Mouse (Mus musculus) common myeloid progenitor, adult 5-6 weeks (primary cell): ENCODE data around the gene Col25a1. TPM values are rescaled to one million over a fixed set of nuclear protein-coding genes. Genes with fewer than 3 reads are reported as not detected.

ENCODE experiments used
- ATAC-seq: replicated peaks from 2 replicates; pipeline ENCODE4 v1.8.0; 2016; ENCODE audit warnings: low read depth, mild to moderate bottlenecking, moderate TSS enrichment, inconsistent platforms; ENCODE audit not compliant: poor library complexity, severe bottlenecking
- total RNA-seq: library from RNA; stranded (forward); fragments of 200-1000, 187-1606 nt; gene quantifications from 2 replicates; pipeline ENCODE4 v1.2.3, GENCODE M21; 2017

Col25a1 gene
- total RNA-seq, 1 experiment from 2014 or later: not detected

DNA sequence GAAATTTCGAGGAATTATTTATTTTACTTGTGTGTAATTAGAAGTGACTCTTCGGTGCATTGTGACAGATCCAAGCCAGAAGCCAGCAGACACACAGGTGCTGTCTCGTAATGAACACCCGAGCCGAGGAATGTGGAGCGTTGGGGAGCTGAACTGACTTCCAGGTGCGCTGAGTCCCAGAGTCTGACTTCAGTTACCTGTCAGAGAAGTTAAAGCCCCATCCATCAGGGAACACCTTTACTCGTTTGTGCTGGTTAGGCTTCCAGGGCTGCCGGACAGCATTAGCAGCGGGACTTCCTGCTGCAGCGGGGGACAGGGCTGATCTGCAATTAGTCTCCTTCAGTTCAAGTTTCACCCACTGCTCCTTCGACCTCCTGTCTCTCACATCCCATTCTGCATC is 172.3 kb downstream of the Col25a1 start:
- ATAC-seq: no peak

DNA sequence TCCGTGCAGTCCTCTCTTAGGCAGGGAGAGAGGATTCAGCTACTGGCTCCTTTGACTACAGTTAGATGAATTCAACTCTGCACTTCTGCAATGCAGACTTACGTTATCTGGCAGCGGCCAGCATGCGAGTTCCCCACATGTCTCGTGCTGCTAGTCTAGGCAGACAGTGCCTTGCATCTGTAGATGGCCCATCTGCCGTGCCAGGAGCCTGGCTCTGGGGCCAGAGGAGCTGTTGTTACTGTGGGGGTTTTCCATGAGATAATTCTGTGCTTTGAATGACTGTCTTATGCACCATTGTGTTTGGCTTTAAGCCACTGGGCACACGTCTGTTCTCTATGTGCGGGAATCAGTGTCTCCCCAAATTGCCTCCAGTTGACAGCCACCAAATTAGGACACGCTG is 173.5 kb downstream of the Col25a1 start:
- no peak for ATAC-seq

DNA sequence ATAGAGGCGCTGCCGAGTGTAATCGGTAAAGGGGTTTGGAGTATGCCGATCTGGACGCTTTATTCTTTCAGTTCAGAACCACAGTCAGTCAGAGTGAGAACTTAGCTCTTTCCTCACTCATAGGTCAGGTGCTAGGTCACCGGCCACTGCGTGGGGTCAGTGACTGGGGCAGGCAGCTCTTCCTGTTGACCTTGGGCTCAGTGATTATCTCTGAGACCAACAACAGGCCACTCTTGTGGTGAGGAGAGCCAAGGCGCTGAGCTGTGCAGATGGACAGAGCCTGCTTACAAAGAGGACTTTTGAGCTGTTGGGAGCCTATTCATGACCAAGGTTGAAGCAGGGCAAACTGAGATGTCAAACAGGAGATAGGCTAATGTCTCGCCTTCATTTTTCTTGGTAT is 174.4 kb downstream of the Col25a1 start:
- ATAC-seq: no peak

DNA sequence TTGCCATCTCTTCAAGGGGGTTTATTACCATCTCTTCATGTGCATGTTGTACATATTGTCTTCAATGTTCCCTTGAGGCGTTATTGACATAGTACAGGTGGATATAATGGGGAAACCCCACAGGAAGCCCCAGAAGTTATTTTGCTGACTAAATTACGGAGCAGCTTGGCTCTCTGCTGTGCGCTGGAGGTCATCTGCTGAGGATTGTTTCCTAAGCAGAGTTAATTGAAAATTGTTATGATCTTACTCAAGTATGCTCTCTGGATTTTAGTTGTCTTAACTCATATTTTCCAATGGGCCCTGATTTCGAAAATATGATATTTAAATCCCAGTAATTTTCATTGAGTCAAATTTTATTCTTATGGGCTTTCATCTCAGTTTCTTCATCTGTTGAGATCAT is 178.0 kb downstream of the Col25a1 start:
- no peak for ATAC-seq

DNA sequence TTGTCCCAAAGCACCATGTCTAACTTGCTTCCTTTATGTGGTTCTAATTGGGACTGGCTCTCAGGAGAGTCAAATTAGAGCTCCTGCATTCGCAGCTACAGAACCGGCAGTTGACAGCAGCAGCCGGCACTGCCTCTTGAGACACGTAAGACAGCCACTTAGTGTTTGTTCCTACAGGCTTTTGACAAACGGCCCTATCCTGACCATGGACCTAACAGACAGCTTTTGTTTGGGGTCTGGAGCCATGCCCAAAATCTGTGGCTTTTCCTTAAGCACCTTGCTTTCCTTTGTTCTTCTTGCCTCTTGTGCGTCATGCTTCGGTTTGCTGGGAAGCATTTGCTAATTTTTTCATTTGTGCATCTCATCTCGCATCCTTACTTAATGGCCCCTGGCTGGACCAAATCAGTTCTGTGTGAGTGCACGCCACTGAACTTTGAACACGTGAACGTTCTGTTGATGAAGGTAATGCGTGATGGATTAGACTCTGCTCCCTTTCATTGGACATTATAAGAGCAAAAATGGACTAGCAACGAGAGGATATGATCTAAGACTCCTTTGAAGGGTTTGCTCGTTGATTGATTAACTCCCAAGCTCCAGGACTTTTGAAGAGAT is 179.5 kb downstream of the Col25a1 start:
- ATAC-seq: no peak

DNA sequence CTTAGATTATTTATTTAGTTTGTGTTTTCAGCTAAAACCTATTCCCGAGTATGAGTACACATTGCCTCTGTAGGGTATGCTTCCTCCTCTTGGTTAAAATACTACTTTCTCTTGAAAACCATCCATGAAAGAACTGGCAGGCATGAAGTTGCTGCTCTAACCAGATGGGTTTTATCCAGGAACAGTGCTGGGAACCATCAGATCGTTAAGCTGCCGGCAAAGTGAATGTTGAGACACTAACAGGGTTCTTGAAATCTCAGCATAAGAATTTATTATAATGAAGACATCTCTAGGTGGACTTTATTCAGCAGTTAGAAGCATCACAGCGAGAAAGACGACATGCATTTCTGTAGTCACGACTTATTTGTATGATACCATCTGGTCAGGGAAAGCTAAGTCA is 181.9 kb downstream of the Col25a1 start:
- ATAC-seq: no peak

DNA sequence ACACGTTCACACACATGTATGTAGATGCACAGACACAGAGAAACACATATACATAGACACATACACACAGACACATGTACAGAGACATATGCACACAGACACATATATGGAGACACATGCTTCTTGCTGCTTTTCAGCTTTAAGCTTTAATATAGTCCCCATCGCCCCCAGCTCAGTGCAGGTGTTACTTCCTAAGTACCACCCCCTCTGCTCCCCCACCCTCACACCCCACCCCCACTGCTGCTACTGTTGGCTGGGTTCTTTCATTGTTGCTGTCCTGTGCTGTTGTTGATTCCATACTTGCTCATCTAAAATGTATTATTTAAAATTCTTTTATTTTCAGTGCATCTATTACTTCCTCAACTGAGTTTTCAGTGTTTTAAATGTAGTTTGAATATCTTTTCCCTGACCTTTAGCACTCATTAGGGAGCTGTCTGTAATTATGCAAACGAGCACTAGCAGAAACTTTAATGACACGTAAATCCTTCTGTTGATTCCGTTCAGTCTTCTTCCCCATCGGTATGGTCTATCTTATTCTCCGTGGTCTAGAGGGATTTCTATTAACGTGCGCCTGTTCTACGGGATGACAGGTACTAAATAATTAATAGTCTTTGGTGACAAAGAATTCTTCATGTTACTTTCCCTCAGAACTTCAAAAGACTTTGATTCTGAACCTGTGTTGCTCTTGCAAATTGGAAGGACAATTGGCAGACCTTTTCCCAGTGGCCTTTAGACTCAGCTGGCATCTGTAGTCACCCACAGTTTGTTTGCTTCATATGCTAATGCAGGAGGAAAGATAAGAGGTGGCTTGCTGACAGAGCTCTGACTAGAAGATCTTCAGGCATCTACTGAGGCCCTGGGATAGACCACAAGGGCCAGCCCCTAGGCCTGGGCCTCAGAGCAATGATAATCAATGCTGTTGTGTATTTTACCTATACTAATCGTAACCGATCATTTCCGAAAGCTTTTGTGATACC is 196.0 kb downstream of the Col25a1 start:
- no peak for ATAC-seq

DNA sequence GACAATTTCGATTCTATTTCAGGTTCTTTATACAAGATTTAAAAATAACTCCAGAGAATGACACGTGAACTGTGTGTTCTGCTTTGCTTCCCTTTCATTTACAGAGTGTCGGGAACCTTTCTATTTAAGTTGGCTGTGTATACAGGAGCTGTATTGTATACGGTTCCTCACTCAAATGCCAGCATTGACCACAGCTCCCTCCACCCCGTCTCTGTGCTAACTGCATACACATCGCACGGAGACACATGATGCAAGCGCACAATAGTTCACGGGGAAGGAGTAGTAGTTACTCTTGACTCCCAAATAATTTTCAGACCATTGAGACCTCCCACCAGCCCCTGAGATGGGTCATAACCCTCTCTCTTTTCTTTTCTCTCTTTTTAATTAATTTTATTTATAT is 197.6 kb downstream of the Col25a1 start:
- ATAC-seq: no peak

DNA sequence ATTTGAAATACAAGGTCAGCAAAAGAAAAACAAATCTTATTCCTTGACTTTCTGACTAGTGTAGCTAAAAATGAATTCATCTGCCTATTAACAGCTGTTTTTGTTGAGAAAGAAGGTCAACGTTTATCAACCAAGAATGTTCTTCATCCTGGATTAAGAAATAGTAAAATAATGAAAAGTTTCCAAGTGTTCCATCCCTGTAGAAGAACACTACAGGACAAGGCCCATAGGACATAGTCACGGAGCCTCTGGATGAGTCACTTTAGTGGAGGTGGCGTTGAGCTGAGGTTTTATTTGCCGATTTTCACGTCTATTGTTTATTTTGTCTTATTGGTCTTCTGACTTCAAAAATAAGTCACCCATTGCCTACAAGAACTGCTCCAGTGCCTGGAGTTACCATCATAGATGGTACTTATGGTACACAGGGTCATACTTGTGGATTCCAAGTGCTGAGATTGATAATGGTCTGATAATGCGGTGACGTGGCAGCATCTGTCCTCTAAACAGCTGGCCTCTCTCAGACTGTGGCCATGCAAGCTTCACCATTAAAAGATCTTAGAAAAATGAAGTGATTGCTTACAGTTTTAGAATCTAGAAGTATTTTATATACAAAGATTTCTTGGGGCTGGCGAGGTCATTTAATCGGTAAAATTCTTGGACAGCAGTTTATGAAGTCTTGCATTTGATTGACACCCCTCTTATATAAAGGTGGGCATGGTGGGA is 198.7 kb downstream of the Col25a1 start:
- no peak for ATAC-seq

DNA sequence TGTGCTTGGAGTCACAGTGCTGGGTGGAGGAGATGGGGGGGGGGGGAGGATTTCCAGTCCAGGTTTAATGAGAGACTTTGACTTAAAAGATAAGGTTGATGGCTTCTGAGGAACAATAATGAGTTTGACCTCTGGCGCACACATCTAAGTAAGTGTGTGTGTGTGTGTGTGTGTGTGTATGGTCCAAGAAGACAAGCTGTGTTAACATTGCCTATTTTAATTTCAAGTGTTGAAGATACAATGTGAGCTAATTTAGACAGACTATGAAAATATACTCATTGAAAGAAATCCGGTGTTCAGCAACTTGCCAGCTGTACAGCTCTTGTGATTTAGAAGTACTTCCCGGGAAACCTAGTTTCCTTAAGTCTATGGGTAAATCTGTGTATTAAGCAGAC is 199.3 kb downstream of the Col25a1 start:
- no peak for ATAC-seq

DNA sequence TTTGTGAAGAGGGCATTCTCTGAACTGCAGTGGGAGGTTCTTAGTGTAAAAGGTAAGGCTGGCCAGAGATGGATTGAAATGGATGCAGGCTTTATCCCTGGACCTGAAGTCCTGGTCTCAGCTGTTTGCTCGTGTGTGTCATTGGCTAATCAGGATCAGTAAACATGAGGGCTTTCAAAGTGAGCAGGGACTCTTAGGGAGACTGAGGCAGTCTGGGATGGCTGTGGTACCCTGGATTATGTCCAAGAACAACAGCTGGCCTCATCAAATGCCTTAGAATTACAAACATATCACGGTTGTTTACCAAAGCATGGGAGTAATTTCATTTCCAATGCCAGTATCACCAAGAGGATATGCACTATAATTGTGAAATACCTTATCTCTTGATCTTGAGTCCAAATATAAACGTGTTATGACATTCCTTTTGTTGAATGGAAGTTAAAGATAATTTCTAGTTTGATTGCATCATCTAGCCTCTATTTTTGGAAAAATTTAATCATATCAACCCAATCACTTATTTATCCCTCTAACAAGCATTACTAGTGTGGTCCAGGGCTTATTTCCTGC is 201.1 kb downstream of the Col25a1 start:
- no peak for ATAC-seq

DNA sequence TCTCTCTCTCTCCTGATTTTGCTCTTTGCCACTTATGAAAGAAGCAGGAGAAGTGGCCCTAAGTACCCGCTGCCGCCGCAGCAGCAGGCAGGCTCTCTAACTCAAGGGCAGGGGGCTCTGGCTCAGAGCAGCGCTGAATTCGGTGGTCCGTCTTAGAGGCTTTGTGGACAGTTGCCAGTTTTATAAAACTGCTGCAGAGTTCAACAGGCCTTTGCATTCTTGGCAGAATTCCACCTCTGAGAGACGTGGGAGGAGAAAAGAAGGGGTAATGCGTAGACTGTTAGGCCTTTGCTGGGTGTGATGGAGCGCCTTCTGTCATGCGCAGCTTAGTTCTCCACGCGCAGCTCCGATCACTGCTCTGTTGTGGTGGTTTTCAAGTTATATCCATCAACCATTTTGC is 206.6 kb downstream of the Col25a1 start:
- no peak for ATAC-seq

DNA sequence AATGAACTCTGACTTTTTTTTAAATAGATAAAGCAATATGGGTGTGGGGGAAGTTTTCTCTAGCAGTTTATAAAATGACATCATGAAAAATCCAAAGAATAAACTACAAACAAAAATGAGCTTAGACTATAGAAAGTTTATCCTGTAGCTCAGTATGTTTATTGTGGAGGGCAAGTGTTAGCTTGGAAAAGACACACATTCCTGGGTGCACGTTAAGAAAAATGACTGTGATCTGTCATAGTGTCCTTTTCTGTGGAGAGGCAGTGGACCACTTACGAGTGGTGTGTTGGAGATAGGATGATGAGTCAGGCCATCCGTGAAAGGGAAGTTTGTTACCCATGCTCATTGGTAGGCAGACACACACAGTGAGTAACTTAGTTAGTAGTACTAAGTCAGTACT is 207.1 kb downstream of the Col25a1 start:
- ATAC-seq: no peak

DNA sequence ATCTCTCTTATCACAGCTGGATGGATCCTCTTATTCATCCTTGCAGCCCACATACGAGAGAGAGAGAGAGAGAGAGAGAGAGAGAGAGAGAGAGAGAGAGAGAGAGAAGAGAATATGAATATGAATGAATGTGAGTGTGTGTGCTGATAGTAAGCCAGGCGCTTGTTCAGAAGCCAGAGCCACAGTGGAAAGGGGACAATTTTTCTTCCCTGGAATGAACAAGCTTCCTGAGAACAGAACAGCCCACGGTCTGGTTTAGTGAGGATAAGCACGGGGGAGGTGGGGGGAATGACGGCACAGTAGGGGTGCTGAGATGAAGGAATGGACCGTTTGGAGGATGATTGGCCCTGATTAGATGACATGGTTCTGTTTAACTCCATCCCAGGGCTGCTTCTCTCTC is 218.9 kb downstream of the Col25a1 start:
- ATAC-seq: no peak

DNA sequence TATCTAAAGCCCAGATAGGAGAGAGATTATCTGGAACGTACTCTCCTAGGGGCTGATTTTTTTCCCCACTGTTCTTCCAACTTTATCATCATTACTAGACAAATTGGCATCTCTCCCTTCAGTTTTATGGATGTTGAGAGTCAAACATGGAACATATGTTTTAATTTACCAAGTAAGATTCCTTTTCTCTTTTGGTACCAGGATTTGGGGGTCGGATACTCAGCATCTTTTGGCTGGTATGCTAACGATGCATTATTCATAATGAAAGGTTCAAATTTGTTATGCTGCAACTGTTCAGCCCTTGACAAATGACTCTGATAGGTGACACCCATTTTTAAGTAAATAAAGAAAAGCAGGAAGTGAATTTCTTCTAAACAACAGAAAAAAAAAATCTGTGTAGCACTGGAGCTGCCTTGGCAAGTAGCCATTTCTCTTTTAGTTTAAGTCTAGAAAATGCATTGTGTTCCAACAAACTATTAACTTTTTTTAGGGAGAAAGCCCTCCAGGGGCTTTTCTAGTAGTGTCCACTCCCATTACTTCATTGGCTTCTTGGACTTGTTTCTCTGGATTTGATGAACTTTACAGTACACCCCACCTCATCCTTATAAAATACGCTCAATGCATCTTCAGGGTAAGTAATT is 223.2 kb downstream of the Col25a1 start:
- no peak for ATAC-seq

DNA sequence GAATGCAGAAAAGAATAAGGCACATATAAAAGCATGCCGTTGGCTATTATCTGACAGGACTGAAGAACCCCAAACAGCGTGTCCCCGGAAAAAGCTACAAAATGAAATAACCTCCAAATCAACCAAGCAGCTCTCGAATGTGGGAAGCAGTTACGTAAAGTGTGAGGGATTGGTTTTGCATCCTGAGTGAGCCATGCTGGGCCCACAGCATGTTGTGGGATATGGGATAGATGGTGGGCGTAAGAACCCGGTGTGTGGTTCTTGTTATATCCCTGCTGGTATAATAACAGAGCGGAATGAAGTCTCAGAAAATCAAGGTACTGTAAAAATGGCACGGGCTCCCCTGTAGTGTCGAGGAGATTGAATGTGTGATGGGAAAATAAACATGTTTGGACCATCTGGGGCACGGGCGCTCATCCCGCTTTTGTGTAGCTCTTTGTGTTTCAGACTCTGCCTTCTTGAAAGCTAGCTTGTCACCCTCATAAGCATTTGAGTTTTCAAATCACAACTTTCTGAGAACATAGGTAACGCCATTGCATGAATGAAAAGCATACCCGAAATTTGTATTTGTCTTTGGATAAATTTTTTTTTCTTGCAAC is 225.4 kb downstream of the Col25a1 start:
- no peak for ATAC-seq

DNA sequence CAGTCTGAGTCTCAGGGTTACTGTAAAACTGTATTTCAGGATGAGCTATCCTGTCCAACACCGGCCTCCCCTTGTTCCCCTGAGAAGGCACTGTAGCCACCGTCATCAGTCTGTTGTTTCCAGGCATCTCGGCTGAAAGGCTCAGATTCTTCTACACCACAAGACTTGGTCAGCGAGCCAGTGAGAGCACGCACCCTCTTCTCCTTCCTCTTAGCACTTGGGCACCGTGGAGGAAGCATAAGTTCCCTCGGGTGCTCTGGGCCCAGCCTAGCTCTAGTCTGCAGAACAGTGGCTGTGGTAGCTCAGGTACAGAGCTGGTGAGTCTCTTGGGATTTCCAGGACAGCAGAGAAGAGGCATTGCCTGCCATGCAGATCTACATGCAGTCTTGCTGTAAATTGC is 229.5 kb downstream of the Col25a1 start:
- peak; percentile 82 for ATAC-seq

DNA sequence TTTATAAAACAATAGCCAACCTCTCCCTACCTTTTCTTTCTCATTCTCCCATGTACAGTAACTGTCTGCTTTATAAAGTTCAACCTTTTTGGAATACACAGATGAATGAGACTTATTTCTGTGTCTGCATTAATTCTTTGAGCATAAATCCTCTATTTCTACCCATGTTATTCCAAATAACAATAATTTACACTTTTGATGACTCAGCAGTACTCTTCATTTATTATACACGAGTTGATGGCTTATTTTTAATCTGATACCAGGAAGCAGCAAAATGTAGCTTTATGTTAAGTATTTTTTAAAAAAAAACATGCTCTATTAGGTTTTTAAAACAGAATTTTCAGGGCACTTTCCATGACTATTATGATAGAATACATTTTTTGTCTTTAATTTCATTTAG is 230.6 kb downstream of the Col25a1 start:
- ATAC-seq: no peak

DNA sequence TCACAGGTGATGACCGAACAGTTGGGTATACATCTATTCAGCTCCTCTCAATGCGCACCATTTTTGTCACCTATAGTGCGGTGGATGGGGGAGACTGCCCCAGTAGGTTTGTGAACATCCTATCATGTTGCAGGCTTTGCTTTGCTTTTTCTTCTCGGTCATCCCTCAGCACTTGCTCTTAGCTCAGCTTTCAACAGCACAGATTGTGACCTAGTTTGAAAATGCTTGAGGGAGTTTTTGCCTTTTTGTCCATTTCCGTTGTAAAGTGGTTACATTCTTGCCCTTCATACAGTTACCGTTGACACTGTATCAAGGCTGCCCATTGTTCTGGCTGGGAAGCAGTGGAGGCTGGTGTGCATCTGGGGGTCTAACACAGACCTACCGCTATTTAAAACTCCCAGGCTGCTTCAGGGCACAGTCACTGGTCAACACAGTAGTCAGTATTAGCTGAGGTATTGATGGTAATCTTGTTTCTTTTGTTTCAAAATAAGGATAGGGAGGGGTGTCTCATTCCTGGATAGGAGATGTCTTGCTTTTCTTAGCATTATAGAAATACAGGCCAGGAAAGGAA is 231.6 kb downstream of the Col25a1 start:
- no peak for ATAC-seq
